In genomic region chr11:117470586-117471195, GRCm38 (mm10) we compare ENCODE assay signal across 29 mouse cellular contexts. TPM values are rescaled to one million over a fixed set of nuclear protein-coding genes. Genes with fewer than 3 reads are reported as not detected.
DNase-seq lines count a peak whose midpoint lies in the region; ATAC-seq and TF ChIP-seq lines count a peak whose summit lies in the region.
"Had no signal": no experiment of that assay in that cellular context is flagged by ENCODE, and none has a peak within 500 bp of the region (broad histone marks: within the 10 kb centered on the region; RNA-seq: fewer than 3 reads in every experiment).

No protein-coding gene starts in this region.

- WGBS in forebrain, embryonic 14.5 days, result 91% methylated on average over 12 of the region's 12 CpGs
- WGBS in forebrain, embryonic 12.5 days, result 89% methylated on average over 12 of the region's 12 CpGs
- WGBS in hindbrain, embryonic 13.5 days, result 91% methylated on average over 12 of the region's 12 CpGs
- WGBS in hindbrain, embryonic 11.5 days, result 90% methylated on average over 12 of the region's 12 CpGs
- WGBS in embryonic facial prominence, embryonic 10.5 days, result 80% methylated on average over 12 of the region's 12 CpGs

- H3K27me3 ChIP-seq in forebrain, embryonic 14.5 days (replicated peaks; ENCODE audit: control insufficient read depth, insufficient read depth, low read length), result no peaks in the 10 kb centered on the region
- peaks cover 31% of the 10 kb centered on the region; the same call in 1 of the 2 replicates for H3K27me3 ChIP-seq in forebrain, embryonic 12.5 days
- peaks cover 20% of the 10 kb centered on the region for H3K27me3 ChIP-seq in hindbrain, embryonic 13.5 days
- no peaks in the 10 kb centered on the region for H3K27me3 ChIP-seq in hindbrain, embryonic 11.5 days (ENCODE audit: control insufficient read depth, insufficient read depth, low read length)
- H3K27me3 ChIP-seq in E14TG2a.4 (ENCODE audit: insufficient read depth, low read length), result peaks cover 3% of the 10 kb centered on the region
- peaks cover 38% of the 10 kb centered on the region for H3K27me3 ChIP-seq in embryonic facial prominence, embryonic 10.5 days (replicated peaks; ENCODE audit: low read depth, poor library complexity, severe bottlenecking)

- no peak for DNase-seq in forebrain, embryonic 14.5 days (ENCODE audit: low spot score)
- no peak for DNase-seq in hindbrain, embryonic 11.5 days (ENCODE audit: low spot score)
- DNase-seq in embryonic facial prominence, embryonic 10.5 days (ENCODE audit: low spot score), result no peak
- no peak for DNase-seq in ovary, adult 18-20 months (ENCODE audit: low spot score)
- DNase-seq: adrenal gland, adult 8-10 months; adrenal gland, postnatal 25 days; cerebellum, adult 11-12 months; cerebellum, adult 8-10 months; cerebellum, postnatal 10 days; cerebellum, postnatal 36 days; embryo, embryonic 11 days; gastrocnemius, postnatal 25 days; heart, adult 18-20 months; heart, postnatal 10 days; heart, postnatal 36 days; kidney, adult 18-20 months; kidney, adult 9 months had no signal

- H3K4me2 ChIP-seq in forebrain, embryonic 14.5 days (ENCODE audit: low read length), result no peak overlapping the region
- H3K4me2 ChIP-seq in forebrain, embryonic 12.5 days, result no peak overlapping the region
- no peak overlapping the region for H3K4me2 ChIP-seq in hindbrain, embryonic 13.5 days
- H3K4me2 ChIP-seq in hindbrain, embryonic 11.5 days (replicated peaks; ENCODE audit: low read depth, low read length), result no peak overlapping the region
- H3K4me2 ChIP-seq: heart, embryonic 12.5 days; heart, embryonic 15.5 days; hindbrain, embryonic 12.5 days had no signal

- no peaks in the 10 kb centered on the region for H3K9me3 ChIP-seq in forebrain, embryonic 14.5 days (replicated peaks; ENCODE audit: control insufficient read depth, low read length)
- H3K9me3 ChIP-seq in forebrain, embryonic 12.5 days, result no peaks in the 10 kb centered on the region
- no peaks in the 10 kb centered on the region for H3K9me3 ChIP-seq in hindbrain, embryonic 13.5 days
- no peaks in the 10 kb centered on the region for H3K9me3 ChIP-seq in hindbrain, embryonic 11.5 days (ENCODE audit: control insufficient read depth, low read length)
- no peaks in the 10 kb centered on the region for H3K9me3 ChIP-seq in E14TG2a.4 (ENCODE audit: low read length)
- H3K9me3 ChIP-seq in embryonic facial prominence, embryonic 10.5 days, result no peaks in the 10 kb centered on the region
- H3K9me3 ChIP-seq: heart, embryonic 12.5 days; heart, embryonic 15.5 days; hindbrain, embryonic 12.5 days had no signal

- H3K4me1 ChIP-seq in forebrain, embryonic 14.5 days (ENCODE audit: control insufficient read depth, insufficient read depth, low read length), result peaks cover 39% of the 10 kb centered on the region
- peaks cover 52% of the 10 kb centered on the region for H3K4me1 ChIP-seq in forebrain, embryonic 12.5 days
- H3K4me1 ChIP-seq in hindbrain, embryonic 13.5 days (replicated peaks), result peaks cover 61% of the 10 kb centered on the region
- peaks cover 5% of the 10 kb centered on the region for H3K4me1 ChIP-seq in hindbrain, embryonic 11.5 days (replicated peaks; ENCODE audit: control insufficient read depth, insufficient read depth, low read length)
- peaks cover 98% of the 10 kb centered on the region for H3K4me1 ChIP-seq in E14TG2a.4 (replicated peaks; ENCODE audit: low read depth, low read length)
- H3K4me1 ChIP-seq in embryonic facial prominence, embryonic 10.5 days, result peaks cover 47% of the 10 kb centered on the region

- no peak overlapping the region for H3K4me3 ChIP-seq in forebrain, embryonic 14.5 days (ENCODE audit: low read depth, low read length)
- H3K4me3 ChIP-seq in forebrain, embryonic 12.5 days (replicated peaks), result no peak overlapping the region
- no peak overlapping the region for H3K4me3 ChIP-seq in hindbrain, embryonic 13.5 days
- H3K4me3 ChIP-seq in hindbrain, embryonic 11.5 days (ENCODE audit: low read depth, low read length), result no peak overlapping the region
- H3K4me3 ChIP-seq in E14TG2a.4 (replicated peaks; ENCODE audit: low read length), result peak overlapping the region; percentile 35; the same call in 1 of the 2 replicates
- H3K4me3 ChIP-seq in embryonic facial prominence, embryonic 10.5 days, result no peak overlapping the region
- H3K4me3 ChIP-seq: heart, embryonic 12.5 days; heart, embryonic 15.5 days; hindbrain, embryonic 12.5 days had no signal

- no peak overlapping the region for H3K9ac ChIP-seq in forebrain, embryonic 14.5 days (ENCODE audit: low read length)
- H3K9ac ChIP-seq in forebrain, embryonic 12.5 days, result no peak overlapping the region
- no peak overlapping the region for H3K9ac ChIP-seq in hindbrain, embryonic 13.5 days
- no peak overlapping the region for H3K9ac ChIP-seq in hindbrain, embryonic 11.5 days (ENCODE audit: low read depth, low read length)
- H3K9ac ChIP-seq: heart, embryonic 12.5 days; heart, embryonic 15.5 days; hindbrain, embryonic 12.5 days had no signal

- TF ChIP-seq CTCF in E14TG2a.4 (conservative IDR thresholded peaks at IDR 0.05; ENCODE audit: low read length), result no peak

- H3K27ac ChIP-seq in forebrain, embryonic 14.5 days (ENCODE audit: low read depth, low read length), result 0 out of 2 replicates have a peak overlapping the region, but pooled peaks have one; percentile 84
- H3K27ac ChIP-seq in forebrain, embryonic 12.5 days, result no peak overlapping the region
- H3K27ac ChIP-seq in hindbrain, embryonic 13.5 days, result 0 out of 2 replicates have a peak overlapping the region, but pooled peaks have one; percentile 74
- H3K27ac ChIP-seq in hindbrain, embryonic 11.5 days (ENCODE audit: low read depth, low read length), result no peak overlapping the region
- H3K27ac ChIP-seq in embryonic facial prominence, embryonic 10.5 days (replicated peaks), result peak overlapping the region; percentile 44; the same call in 1 of the 2 replicates
- H3K27ac ChIP-seq: heart, embryonic 15.5 days; hindbrain, postnatal 0 days had no signal

- no peak for ATAC-seq in forebrain, embryonic 14.5 days
- no peak for ATAC-seq in forebrain, embryonic 12.5 days (ENCODE audit: low FRiP score)
- no peak for ATAC-seq in hindbrain, embryonic 13.5 days (ENCODE audit: low FRiP score)
- ATAC-seq in hindbrain, embryonic 11.5 days (ENCODE audit: low FRiP score), result no peak
- ATAC-seq: activated CD4-positive, CD25-positive, alpha-beta regulatory T cell, adult 4 months; hindbrain, postnatal 0 days; inflammation-experienced regulatory T-cells, adult 6 months; intestine, embryonic 16.5 days had no signal

- no peaks in the 10 kb centered on the region for H3K36me3 ChIP-seq in forebrain, embryonic 14.5 days (ENCODE audit: control insufficient read depth, insufficient read depth, low read length)
- H3K36me3 ChIP-seq in forebrain, embryonic 12.5 days (replicated peaks), result no peaks in the 10 kb centered on the region
- no peaks in the 10 kb centered on the region for H3K36me3 ChIP-seq in hindbrain, embryonic 13.5 days
- H3K36me3 ChIP-seq in hindbrain, embryonic 11.5 days (ENCODE audit: control insufficient read depth, insufficient read depth, low read length), result no peaks in the 10 kb centered on the region
- no peaks in the 10 kb centered on the region for H3K36me3 ChIP-seq in E14TG2a.4 (ENCODE audit: insufficient read depth, low read length)
- no peaks in the 10 kb centered on the region for H3K36me3 ChIP-seq in embryonic facial prominence, embryonic 10.5 days (replicated peaks)
- H3K36me3 ChIP-seq: heart, embryonic 12.5 days; heart, embryonic 15.5 days; hindbrain, embryonic 12.5 days had no signal

RNA-seq across cellular contexts. Expression of gene Gm11733, which starts 13.5 kb away (rescaled TPM):
- 0.09 and 0.11 TPM in 2 replicates for polyA plus RNA-seq in forebrain, embryonic 14.5 days (2014; fragmentation: Nextera tagmentation; extraction: Ambion mirVana)
- polyA plus RNA-seq in forebrain, embryonic 12.5 days (2016; fragmentation: Nextera tagmentation; extraction: Ambion mirVana), result 0.20 TPM in 1 of 2 replicates, not detected in the other
- not detected in 2 replicates for polyA plus RNA-seq in hindbrain, embryonic 13.5 days (2015; fragmentation: Nextera tagmentation; extraction: Ambion mirVana)
- polyA plus RNA-seq in hindbrain, embryonic 11.5 days (2014; fragmentation: Nextera tagmentation; extraction: Ambion mirVana), result not detected in 2 replicates
- 0.06 TPM in 2 replicates for polyA plus RNA-seq in embryonic facial prominence, embryonic 10.5 days (2016; fragmentation: Nextera tagmentation; extraction: Ambion mirVana)
- polyA plus RNA-seq: C2C12; gonadal fat pad, adult 2 months; heart, embryonic 12.5 days; heart, embryonic 15.5 days; hindbrain, embryonic 12.5 days; hindbrain, postnatal 0 days; inflammation-experienced regulatory T-cells, adult 6 months had no signal

Comparison
In these comparisons a context has a peak if more than half of its experiments do, and no peak if none do; other contexts are left out.
1. H3K27ac ChIP-seq: peak in forebrain, embryonic 14.5 days (single experiment), hindbrain, embryonic 13.5 days (single experiment) and embryonic facial prominence, embryonic 10.5 days (single experiment); none in forebrain, embryonic 12.5 days (single experiment) and hindbrain, embryonic 11.5 days (single experiment).